Mouse (Mus musculus): ENCODE data around the gene Arhgef28. TPM values are rescaled to one million over a fixed set of nuclear protein-coding genes. Genes with fewer than 3 reads are reported as not detected.
A peak's percentile ranks its signal among the peaks of the same experiment; 100 is the strongest.

The Arhgef28 gene
- polyA plus RNA-seq, 1 experiment from 2014 or later, result 9.4 TPM

DNA sequence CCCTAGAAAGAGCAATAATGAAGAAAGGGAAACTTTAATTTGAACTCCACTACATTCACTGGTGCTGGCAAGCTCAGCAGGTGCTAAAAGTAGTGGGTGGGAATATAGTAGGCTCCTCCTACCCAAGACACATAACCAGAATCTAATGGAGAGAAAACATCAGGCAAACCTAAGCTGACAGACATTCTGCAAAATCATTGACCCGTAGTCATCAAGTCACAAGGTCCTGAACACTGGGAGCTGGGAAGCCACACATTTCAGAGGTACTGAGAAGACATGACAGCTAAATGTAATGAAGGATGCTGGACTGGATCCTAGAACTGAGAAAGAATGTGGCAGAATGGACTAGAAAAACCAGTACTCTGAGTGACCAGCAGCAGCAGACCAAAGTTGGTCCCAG is 24.3 kb upstream of the Arhgef28 start:
- H3K4me2 ChIP-seq (ENCODE audit: low read depth, low read length), result no peak overlapping the region
- DNase-seq (ENCODE audit: low spot score) (no peak), ATAC-seq (ENCODE audit: low read depth) (no peak; the same call in 1 of the 2 replicates)
- H3K27me3 ChIP-seq (replicated peaks; ENCODE audit: control insufficient read depth, insufficient read depth, low read length), result no peaks in the 10 kb centered on the region
- H3K9ac ChIP-seq (ENCODE audit: low read depth, low read length), result no peak overlapping the region
- H3K4me3 ChIP-seq (ENCODE audit: low read depth, low read length), result no peak overlapping the region
- no peaks in the 10 kb centered on the region for H3K36me3 ChIP-seq (ENCODE audit: control insufficient read depth, insufficient read depth, low read length)
- 89% methylated on average over 1 of the region's 1 CpGs for WGBS
- H3K9me3 ChIP-seq (ENCODE audit: control insufficient read depth, low read length), result no peaks in the 10 kb centered on the region
- no peaks in the 10 kb centered on the region for H3K4me1 ChIP-seq (ENCODE audit: control insufficient read depth, insufficient read depth, low read length)
- no peak overlapping the region for H3K27ac ChIP-seq (replicated peaks; ENCODE audit: low read depth, low read length)

DNA sequence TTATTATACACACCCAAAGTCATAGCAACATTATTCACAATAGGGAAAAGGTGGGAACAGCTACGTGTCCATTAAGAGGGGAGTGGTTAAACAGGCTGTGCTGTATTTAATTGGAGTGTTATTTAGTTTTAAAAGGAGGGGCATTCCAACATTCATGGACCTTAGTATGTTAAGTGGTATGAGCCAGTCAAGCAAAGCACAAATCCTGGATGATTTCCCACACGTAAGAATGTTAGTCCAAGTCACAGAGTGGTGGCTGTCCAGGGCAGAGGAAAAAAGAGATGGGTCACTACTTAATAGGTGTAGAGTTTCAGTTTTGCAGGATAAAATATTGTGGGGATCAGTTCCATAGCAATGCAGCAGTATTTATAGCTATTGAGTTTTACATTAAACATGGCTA is 20.0 kb upstream of the Arhgef28 start:
- 62% methylated on average over 2 of the region's 2 CpGs for WGBS
- Histone ChIP-seq H3K9ac (ENCODE audit: low read depth, low read length) (no peak overlapping the region), H3K4me3 (ENCODE audit: low read depth, low read length) (no peak overlapping the region), H3K36me3 (ENCODE audit: control insufficient read depth, insufficient read depth, low read length) (no peaks in the 10 kb centered on the region), H3K4me2 (ENCODE audit: low read depth, low read length) (no peak overlapping the region), H3K9me3 (ENCODE audit: control insufficient read depth, low read length) (no peaks in the 10 kb centered on the region), H3K27ac (replicated peaks; ENCODE audit: low read depth, low read length) (no peak overlapping the region), H3K27me3 (replicated peaks; ENCODE audit: control insufficient read depth, insufficient read depth, low read length) (no peaks in the 10 kb centered on the region), H3K4me1 (ENCODE audit: control insufficient read depth, insufficient read depth, low read length) (no peaks in the 10 kb centered on the region)
- no peak for ATAC-seq (ENCODE audit: low read depth)
- no peak for DNase-seq (ENCODE audit: low spot score)

DNA sequence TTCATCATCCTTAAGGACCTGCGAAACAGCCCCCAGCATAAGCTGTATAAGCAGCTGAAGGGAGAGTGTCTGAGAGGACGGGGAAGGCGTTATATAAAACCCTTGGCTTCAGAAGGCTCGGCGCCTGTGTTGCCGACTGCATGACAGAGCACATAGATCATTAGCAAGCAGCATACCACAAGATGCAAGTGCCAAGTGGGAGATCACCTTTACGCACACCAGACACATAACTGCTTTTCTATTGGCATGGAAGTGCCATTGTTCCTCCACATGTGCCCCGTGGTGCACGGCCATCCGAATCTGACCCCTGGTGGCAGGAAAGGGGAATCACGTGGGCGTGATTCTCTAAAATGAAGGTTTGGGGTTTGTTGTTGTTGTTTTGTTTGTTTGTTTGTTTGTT is 16.6 kb upstream of the Arhgef28 start:
- ATAC-seq (ENCODE audit: low read depth), result peak; percentile 71
- H3K4me3 ChIP-seq (ENCODE audit: low read depth, low read length), result no peak overlapping the region
- H3K4me2 ChIP-seq (ENCODE audit: low read depth, low read length), result peak overlapping the region; percentile 36
- H3K27ac ChIP-seq (replicated peaks; ENCODE audit: low read depth, low read length), result no peak overlapping the region
- no peaks in the 10 kb centered on the region for H3K4me1 ChIP-seq (ENCODE audit: control insufficient read depth, insufficient read depth, low read length)
- no peaks in the 10 kb centered on the region for H3K27me3 ChIP-seq (replicated peaks; ENCODE audit: control insufficient read depth, insufficient read depth, low read length)
- H3K9me3 ChIP-seq (ENCODE audit: control insufficient read depth, low read length), result no peaks in the 10 kb centered on the region
- WGBS, result 32% methylated on average over 12 of the region's 12 CpGs
- DNase-seq (ENCODE audit: low spot score), result peak; percentile 53
- no peaks in the 10 kb centered on the region for H3K36me3 ChIP-seq (ENCODE audit: control insufficient read depth, insufficient read depth, low read length)
- no peak overlapping the region for H3K9ac ChIP-seq (ENCODE audit: low read depth, low read length)

DNA sequence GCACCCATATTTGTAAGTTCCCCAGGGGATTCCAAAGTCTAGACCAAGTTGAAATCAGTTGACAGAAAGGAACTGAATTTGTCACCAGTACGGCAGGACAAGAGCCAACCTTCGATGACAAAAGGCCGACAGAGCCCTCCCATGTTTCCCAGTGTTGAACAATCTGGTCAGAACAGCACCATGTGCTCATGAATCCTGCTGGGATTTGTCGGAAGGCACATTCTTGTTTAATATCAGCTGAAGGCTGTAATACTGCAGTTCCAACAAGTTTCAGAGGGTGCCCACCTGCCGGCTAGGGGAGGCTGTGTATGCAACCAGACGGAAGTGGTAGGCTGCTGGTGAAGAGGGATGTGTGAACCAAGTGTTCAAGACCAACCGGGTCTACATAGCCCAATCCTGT is 3.9 kb upstream of the Arhgef28 start:
- H3K4me3 ChIP-seq (ENCODE audit: low read depth, low read length), result no peak overlapping the region
- no peak for DNase-seq (ENCODE audit: low spot score)
- 78% methylated on average over 7 of the region's 7 CpGs for WGBS

DNA sequence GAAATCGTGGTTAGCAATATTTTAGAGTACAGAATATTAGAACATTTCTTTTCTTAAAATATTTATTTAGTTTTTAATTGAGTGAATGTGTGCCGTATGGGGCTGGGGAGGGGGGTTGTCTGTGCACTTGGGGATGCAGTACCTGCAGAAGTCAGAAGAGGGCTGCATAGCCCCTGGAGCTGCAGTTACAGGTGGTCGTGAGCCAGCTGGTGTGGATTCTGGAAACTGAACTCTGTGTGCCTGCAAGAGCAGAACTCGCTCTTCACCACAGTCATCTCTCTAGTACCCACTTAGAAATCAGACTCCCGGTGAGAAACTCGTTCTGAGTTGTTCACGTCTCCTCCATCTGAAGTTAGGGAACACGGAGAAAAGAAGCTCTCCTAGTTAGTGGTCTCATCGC is 2.6 kb upstream of the Arhgef28 start:
- H3K4me1 ChIP-seq (ENCODE audit: control insufficient read depth, insufficient read depth, low read length), result no peaks in the 10 kb centered on the region
- 37% methylated on average over 9 of the region's 9 CpGs for WGBS
- DNase-seq (ENCODE audit: low spot score) (no peak), ATAC-seq (ENCODE audit: low read depth) (no peak)
- H3K4me2 ChIP-seq (ENCODE audit: low read depth, low read length), result no peak overlapping the region
- H3K9ac ChIP-seq (ENCODE audit: low read depth, low read length), result no peak overlapping the region
- H3K9me3 ChIP-seq (ENCODE audit: control insufficient read depth, low read length), result no peaks in the 10 kb centered on the region
- no peaks in the 10 kb centered on the region for H3K36me3 ChIP-seq (ENCODE audit: control insufficient read depth, insufficient read depth, low read length)
- peaks cover 6% of the 10 kb centered on the region; the same call in 1 of the 2 replicates for H3K27me3 ChIP-seq (replicated peaks; ENCODE audit: control insufficient read depth, insufficient read depth, low read length)
- no peak overlapping the region for H3K4me3 ChIP-seq (ENCODE audit: low read depth, low read length)
- H3K27ac ChIP-seq (replicated peaks; ENCODE audit: low read depth, low read length), result no peak overlapping the region

More for the DNA sequence above, 3.9 kb upstream of the Arhgef28 start:
- no peak for ATAC-seq (ENCODE audit: low read depth)
- Histone ChIP-seq H3K36me3 (ENCODE audit: control insufficient read depth, insufficient read depth, low read length) (no peaks in the 10 kb centered on the region), H3K27ac (replicated peaks; ENCODE audit: low read depth, low read length) (no peak overlapping the region), H3K9ac (ENCODE audit: low read depth, low read length) (no peak overlapping the region), H3K9me3 (ENCODE audit: control insufficient read depth, low read length) (no peaks in the 10 kb centered on the region), H3K27me3 (replicated peaks; ENCODE audit: control insufficient read depth, insufficient read depth, low read length) (peaks cover 6% of the 10 kb centered on the region; the same call in 1 of the 2 replicates), H3K4me1 (ENCODE audit: control insufficient read depth, insufficient read depth, low read length) (no peaks in the 10 kb centered on the region), H3K4me2 (ENCODE audit: low read depth, low read length) (no peak overlapping the region)

DNA sequence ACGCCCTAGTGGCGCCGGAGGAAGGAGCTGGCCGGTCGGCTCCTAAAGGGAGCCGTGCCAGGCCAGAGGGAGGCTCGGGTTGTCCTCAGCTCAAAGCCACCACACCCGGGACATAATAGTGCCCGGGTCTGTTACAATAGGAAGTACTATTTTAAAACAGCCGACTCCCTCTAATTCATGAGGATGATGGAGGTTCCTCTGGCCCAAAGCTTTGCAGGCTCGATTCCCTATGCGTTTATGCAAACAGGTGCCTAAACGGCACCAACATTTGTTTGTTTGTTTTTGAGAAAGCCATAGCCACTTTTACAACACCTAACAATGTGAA is 269 bp upstream of the Arhgef28 start:
- Histone ChIP-seq H3K9me3 (ENCODE audit: control insufficient read depth, low read length) (no peaks in the 10 kb centered on the region), H3K4me1 (ENCODE audit: control insufficient read depth, insufficient read depth, low read length) (no peaks in the 10 kb centered on the region), H3K27ac (replicated peaks; ENCODE audit: low read depth, low read length) (peak overlapping the region; percentile 48; the same call in 1 of the 2 replicates), H3K9ac (ENCODE audit: low read depth, low read length) (peak overlapping the region; percentile 70), H3K4me3 (ENCODE audit: low read depth, low read length) (peak overlapping the region; percentile 66), H3K27me3 (replicated peaks; ENCODE audit: control insufficient read depth, insufficient read depth, low read length) (peaks cover 6% of the 10 kb centered on the region; the same call in 1 of the 2 replicates), H3K36me3 (ENCODE audit: control insufficient read depth, insufficient read depth, low read length) (no peaks in the 10 kb centered on the region), H3K4me2 (ENCODE audit: low read depth, low read length) (peak overlapping the region; percentile 98)
- WGBS, result 2% methylated on average over 13 of the region's 13 CpGs
- ATAC-seq (ENCODE audit: low read depth) (no peak), DNase-seq (ENCODE audit: low spot score) (no peak)

DNA sequence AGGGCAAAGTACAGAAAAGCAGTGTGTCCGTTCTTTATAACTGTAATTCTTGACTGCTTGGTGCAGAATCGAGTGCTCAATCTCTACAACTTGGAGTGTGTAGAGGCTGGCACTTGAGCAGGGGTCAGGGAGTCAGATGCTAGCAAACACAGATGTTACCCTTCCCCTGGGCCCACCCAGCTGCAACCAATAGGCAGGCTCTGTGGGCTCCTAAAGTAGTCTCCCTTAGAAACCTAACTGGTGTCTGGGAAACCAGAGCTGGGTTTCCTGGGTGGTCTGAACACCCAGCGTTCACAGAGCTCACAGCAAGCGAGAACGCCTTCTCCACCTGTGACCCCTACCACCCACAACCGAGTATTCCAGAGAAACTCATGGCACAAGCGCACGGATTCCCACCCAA is 1.1 kb downstream of the Arhgef28 start:
- Histone ChIP-seq H3K4me1 (ENCODE audit: control insufficient read depth, insufficient read depth, low read length) (no peaks in the 10 kb centered on the region), H3K36me3 (ENCODE audit: control insufficient read depth, insufficient read depth, low read length) (no peaks in the 10 kb centered on the region), H3K27ac (replicated peaks; ENCODE audit: low read depth, low read length) (peak overlapping the region; percentile 48; the same call in 1 of the 2 replicates), H3K9me3 (ENCODE audit: control insufficient read depth, low read length) (no peaks in the 10 kb centered on the region), H3K4me2 (ENCODE audit: low read depth, low read length) (peak overlapping the region; percentile 98), H3K27me3 (replicated peaks; ENCODE audit: control insufficient read depth, insufficient read depth, low read length) (peaks cover 6% of the 10 kb centered on the region; the same call in 1 of the 2 replicates), H3K4me3 (ENCODE audit: low read depth, low read length) (peak overlapping the region; percentile 66), H3K9ac (ENCODE audit: low read depth, low read length) (no peak overlapping the region)
- DNase-seq (ENCODE audit: low spot score) (peak; percentile 31), ATAC-seq (ENCODE audit: low read depth) (no peak)
- WGBS, result 20% methylated on average over 8 of the region's 8 CpGs

DNA sequence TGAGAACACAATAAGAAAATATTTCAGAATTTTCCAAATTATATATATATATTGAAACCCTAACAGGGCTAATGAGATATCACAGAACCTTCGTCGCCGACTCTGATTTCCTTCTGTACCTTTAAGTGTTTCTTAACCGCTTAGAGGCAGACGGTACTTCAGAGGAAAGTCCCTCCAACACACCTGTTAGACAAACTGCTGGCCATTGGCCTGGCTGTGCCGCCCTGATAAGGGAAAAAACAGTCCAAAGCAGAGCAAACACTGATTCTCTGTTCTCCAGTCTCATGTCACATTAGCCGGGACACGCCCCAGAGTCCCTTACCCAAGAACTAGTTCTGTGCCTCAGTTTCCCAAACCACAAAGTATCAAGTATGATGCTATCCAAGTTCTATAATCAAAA is 1.9 kb downstream of the Arhgef28 start:
- peaks cover 6% of the 10 kb centered on the region; the same call in 1 of the 2 replicates for H3K27me3 ChIP-seq (replicated peaks; ENCODE audit: control insufficient read depth, insufficient read depth, low read length)
- no peaks in the 10 kb centered on the region for H3K4me1 ChIP-seq (ENCODE audit: control insufficient read depth, insufficient read depth, low read length)
- H3K9me3 ChIP-seq (ENCODE audit: control insufficient read depth, low read length), result no peaks in the 10 kb centered on the region
- DNase-seq (ENCODE audit: low spot score) (no peak), ATAC-seq (ENCODE audit: low read depth) (no peak)
- no peak overlapping the region for H3K4me3 ChIP-seq (ENCODE audit: low read depth, low read length)
- no peaks in the 10 kb centered on the region for H3K36me3 ChIP-seq (ENCODE audit: control insufficient read depth, insufficient read depth, low read length)
- no peak overlapping the region for H3K9ac ChIP-seq (ENCODE audit: low read depth, low read length)
- no peak overlapping the region for H3K4me2 ChIP-seq (ENCODE audit: low read depth, low read length)
- 88% methylated on average over 8 of the region's 8 CpGs for WGBS
- H3K27ac ChIP-seq (replicated peaks; ENCODE audit: low read depth, low read length), result no peak overlapping the region

DNA sequence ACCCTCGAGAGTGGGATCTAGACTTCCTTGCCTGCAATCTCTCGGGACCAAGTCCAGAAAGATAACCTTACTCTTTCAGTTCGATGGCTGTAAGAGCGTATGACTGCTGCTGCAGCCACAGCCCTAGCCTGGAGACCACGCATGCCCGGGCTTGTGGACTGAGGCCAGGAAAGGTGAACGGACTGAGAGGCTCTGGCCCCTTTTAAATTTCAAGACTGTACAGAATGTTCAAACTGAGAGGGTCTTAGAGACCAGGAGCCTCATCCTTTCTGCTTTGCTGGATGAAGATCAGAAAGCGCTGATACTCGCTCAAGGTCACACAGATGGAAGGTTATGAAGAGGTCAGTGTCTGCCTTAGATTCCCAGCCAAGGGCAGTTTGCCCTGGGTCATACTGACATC is 4.8 kb downstream of the Arhgef28 start:
- no peak overlapping the region for H3K9ac ChIP-seq (ENCODE audit: low read depth, low read length)
- H3K4me2 ChIP-seq (ENCODE audit: low read depth, low read length), result no peak overlapping the region
- 56% methylated on average over 9 of the region's 9 CpGs for WGBS

More for the DNA sequence above, 4.8 kb downstream of the Arhgef28 start:
- no peaks in the 10 kb centered on the region for H3K4me1 ChIP-seq (ENCODE audit: control insufficient read depth, insufficient read depth, low read length)
- no peak for DNase-seq (ENCODE audit: low spot score)
- no peaks in the 10 kb centered on the region for H3K9me3 ChIP-seq (ENCODE audit: control insufficient read depth, low read length)
- no peak overlapping the region for H3K4me3 ChIP-seq (ENCODE audit: low read depth, low read length)
- H3K27me3 ChIP-seq (replicated peaks; ENCODE audit: control insufficient read depth, insufficient read depth, low read length), result no peaks in the 10 kb centered on the region; the same call in 1 of the 2 replicates
- no peak for ATAC-seq (ENCODE audit: low read depth)
- no peaks in the 10 kb centered on the region for H3K36me3 ChIP-seq (ENCODE audit: control insufficient read depth, insufficient read depth, low read length)
- H3K27ac ChIP-seq (replicated peaks; ENCODE audit: low read depth, low read length), result no peak overlapping the region

Measured in embryonic facial prominence, embryonic 14.5 days (tissue).